Mouse (Mus musculus) thymus, postnatal 25 days (tissue): Measurements from ENCODE around the gene Rpusd2.
A peak's percentile ranks its signal among the peaks of the same experiment; 100 is the strongest.

Source experiments
- DNase-seq: peaks from one replicate; pipeline ENCODE4 v3.0.0; 2022

Rpusd2 gene

GRCm38 (mm10) chr2:119032191-119032590 lies 2.4 kb upstream of the Rpusd2 start:
- DNase-seq: no peak

DNA sequence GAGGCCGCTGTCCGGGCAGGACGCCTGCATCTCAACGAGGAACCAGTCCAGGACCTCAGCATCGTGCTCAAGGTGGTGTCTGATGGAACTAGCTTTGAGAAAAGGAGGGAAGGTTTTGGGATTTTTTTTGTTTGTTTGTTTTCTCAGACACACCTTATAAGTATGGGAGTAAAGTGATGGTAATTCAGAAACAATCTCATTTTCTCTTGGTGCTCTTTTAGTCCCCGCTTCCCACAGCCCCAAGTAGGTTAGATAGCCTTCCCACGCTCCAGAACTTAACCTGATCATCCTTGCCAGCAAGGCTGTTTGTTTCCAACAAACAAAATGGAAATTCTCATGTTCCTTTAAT lies 781 bp downstream of the Rpusd2 start:
- DNase-seq: no peak

DNA sequence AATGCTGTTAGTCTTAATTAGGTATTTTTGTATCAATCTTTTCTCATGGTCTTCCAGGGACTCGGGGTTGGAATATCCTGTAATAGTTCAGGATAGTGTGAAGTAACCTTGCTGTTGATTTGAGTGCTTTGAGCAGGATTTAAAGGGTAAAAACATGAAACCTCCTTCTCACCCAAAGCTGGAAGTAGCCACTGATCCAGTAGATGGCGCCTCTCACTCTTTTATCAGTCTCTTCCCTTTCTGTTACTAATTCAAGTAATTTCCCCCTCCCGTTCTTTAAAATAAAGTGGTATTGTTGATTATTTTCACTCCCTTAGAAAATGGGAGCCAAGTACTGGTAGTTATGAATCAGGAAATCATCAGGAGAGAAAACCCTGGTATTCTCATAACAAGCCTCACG lies 6.3 kb downstream of the Rpusd2 start:
- DNase-seq: peak; percentile 26

- DNase-seq: no peak
Measured at GRCm38 (mm10) chr2:119045163-119045562, 10.6 kb downstream of the Rpusd2 start.

GRCm38 (mm10) chr2:119046649-119047611 lies 12.3 kb downstream of the Rpusd2 start, which contains the start of gene Knl1:
TSS of gene Knl1 (plus strand) at chr2:119047119.
- DNase-seq: peak; percentile 97

GRCm38 (mm10) chr2:119047849-119048248 lies 13.3 kb downstream of the Rpusd2 start:
- DNase-seq: no peak

DNA sequence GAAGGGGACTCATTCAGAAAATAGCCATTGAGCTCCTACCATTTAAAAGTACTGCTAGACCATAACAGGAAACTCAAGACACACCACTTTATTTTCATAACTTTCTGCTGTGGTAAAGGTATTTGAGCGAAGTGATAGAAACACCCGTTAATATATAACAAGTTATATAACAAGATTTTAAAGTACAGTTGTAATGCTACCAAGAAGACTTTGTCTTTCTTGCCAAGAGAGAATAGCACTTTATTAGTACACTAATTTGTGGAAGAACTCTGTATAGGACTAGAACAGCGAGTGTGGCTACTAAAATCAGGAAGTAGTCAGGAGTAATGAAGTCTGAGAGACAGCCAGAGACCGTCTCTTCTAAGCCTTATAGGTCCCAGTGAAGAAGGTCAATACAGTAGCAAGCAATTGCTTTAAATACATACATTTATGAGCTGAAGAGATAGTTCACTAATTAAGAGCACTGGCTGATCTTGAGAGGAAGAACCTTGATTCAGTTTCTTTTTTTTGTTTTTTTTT lies 15.6 kb downstream of the Rpusd2 start:
- no peak for DNase-seq

- no peak for DNase-seq
Measured at GRCm38 (mm10) chr2:119060139-119060538, 25.5 kb downstream of the Rpusd2 start.

DNA sequence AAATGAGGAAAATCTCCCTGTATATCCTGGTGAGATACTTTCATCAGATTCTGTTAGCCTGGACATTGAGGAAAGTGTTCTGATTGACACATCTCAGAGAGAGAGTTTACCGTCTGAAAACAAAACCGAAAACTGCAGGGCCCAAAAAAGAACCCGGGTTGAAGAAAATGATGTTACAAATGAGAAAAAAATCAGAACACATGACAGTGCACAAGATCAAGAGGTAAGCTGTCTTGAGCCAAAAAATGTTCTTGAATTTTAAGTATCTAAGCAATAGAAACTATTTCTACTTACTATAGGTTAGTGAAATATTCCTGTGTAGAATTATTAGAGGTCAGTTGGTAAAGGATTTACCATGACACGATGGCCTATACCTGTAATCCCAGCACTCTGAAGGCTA lies 37.8 kb downstream of the Rpusd2 start:
- no peak for DNase-seq

- no peak for DNase-seq
Measured at GRCm38 (mm10) chr2:119086156-119086555, 51.6 kb downstream of the Rpusd2 start.
